8 mouse cellular contexts compared by ENCODE assay signal in genomic region chr2:104741896-104742740, GRCm38 (mm10). TPM values are rescaled to one million over a fixed set of nuclear protein-coding genes. Genes with fewer than 3 reads are reported as not detected.
DNase-seq lines count a peak whose midpoint lies in the region; ATAC-seq and TF ChIP-seq lines count a peak whose summit lies in the region.

No protein-coding gene starts in this region.

- H3K79me2 ChIP-seq in CH12.LX (replicated peaks; ENCODE audit: control insufficient read depth, extremely low read depth, insufficient read depth, poor library complexity, severe bottlenecking): no peaks in the 10 kb centered on the region

- DNase-seq in CH12.LX (ENCODE audit: extremely low read depth): no peak
- DNase-seq in liver, postnatal 0 days: no peak
- DNase-seq in stomach, postnatal 0 days (ENCODE audit: low spot score): no peak
- DNase-seq in right cerebral cortex, postnatal 25 days: no peak

- no peak for TF ChIP-seq RAD21 in CH12.LX (IDR thresholded peaks at IDR 0.05; ENCODE audit: low read depth, low read length)

- H3K27ac ChIP-seq in CH12.LX (ENCODE audit: insufficient read depth, low read depth): no peak overlapping the region
- H3K27ac ChIP-seq in forebrain, embryonic 16.5 days (ENCODE audit: low read length): no peak overlapping the region
- peak overlapping the region; percentile 84 for H3K27ac ChIP-seq in liver, postnatal 0 days (ENCODE audit: low read depth)
- H3K27ac ChIP-seq in stomach, postnatal 0 days (replicated peaks): peak overlapping the region; percentile 56; the same call in 1 of the 2 replicates

- dilution Hi-C loops in CH12.LX (cut with MboI; ENCODE audit: extremely low pct_ligation_motif_present, extremely low pct_unique_long_range_greater_than_20kb, low sequenced_read_pairs): no loop called here

- TF ChIP-seq CTCF in CH12.LX (conservative IDR thresholded peaks at IDR 0.05 in 1 of 2, IDR thresholded peaks at IDR 0.05 in 1 of 2; ENCODE audit: low read depth in 2 of 2, low read length in 2 of 2): no peak
- no peak for TF ChIP-seq CTCF in liver, postnatal 0 days (IDR thresholded peaks at IDR 0.05; ENCODE audit: low read depth)
- no peak for TF ChIP-seq CTCF in stomach, postnatal 0 days (IDR thresholded peaks at IDR 0.05; ENCODE audit: low read depth)

- in situ Hi-C loops in CH12.LX (cut with MboI; ENCODE audit: low pct_ligation_motif_present, low pct_unique_long_range_greater_than_20kb, low sequenced_read_pairs): loop anchor here (10.0 kb wide), 1 partner anchor 57 kb away; no protein-coding TSS in a partner anchor

- ATAC-seq in erythroblast, adult 5-6 weeks (replicated peaks; ENCODE audit: low FRiP score, poor library complexity, severe bottlenecking): no peak
- no peak for ATAC-seq in forebrain, embryonic 16.5 days
- ATAC-seq in liver, postnatal 0 days: peak; percentile 39
- ATAC-seq in stomach, postnatal 0 days (ENCODE audit: low FRiP score, low TSS enrichment): peak; percentile 24; the same call in 1 of the 2 replicates
- no peak; the same call in 1 of the 2 replicates for ATAC-seq in frontal cortex, adult (ENCODE audit: low TSS enrichment)

- H3K4me1 ChIP-seq in erythroblast, embryonic 14.5 days (ENCODE audit: control insufficient read depth): peaks cover 15% of the 10 kb centered on the region
- H3K4me1 ChIP-seq in CH12.LX (ENCODE audit: control insufficient read depth in 1 of 2, insufficient read depth in 2 of 2): peaks cover 3 to 11% of the 10 kb centered on the region in 2 experiments
- peaks cover 19% of the 10 kb centered on the region for H3K4me1 ChIP-seq in forebrain, embryonic 16.5 days (replicated peaks; ENCODE audit: control insufficient read depth, insufficient read depth, low read length)
- no peaks in the 10 kb centered on the region for H3K4me1 ChIP-seq in liver, postnatal 0 days (ENCODE audit: insufficient read depth)
- H3K4me1 ChIP-seq in stomach, postnatal 0 days (replicated peaks; ENCODE audit: control insufficient read depth, insufficient read depth): no peaks in the 10 kb centered on the region

- no peaks in the 10 kb centered on the region for H3K36me3 ChIP-seq in erythroblast, embryonic 14.5 days (ENCODE audit: control insufficient read depth)
- no peaks in the 10 kb centered on the region for H3K36me3 ChIP-seq in CH12.LX (replicated peaks in 1 of 2; ENCODE audit: control insufficient read depth in 1 of 2, insufficient read depth in 1 of 2, low read length in 1 of 2)
- H3K36me3 ChIP-seq in forebrain, embryonic 16.5 days (ENCODE audit: control insufficient read depth, insufficient read depth): no peaks in the 10 kb centered on the region
- no peaks in the 10 kb centered on the region for H3K36me3 ChIP-seq in liver, postnatal 0 days (replicated peaks; ENCODE audit: insufficient read depth, low read length)
- no peaks in the 10 kb centered on the region for H3K36me3 ChIP-seq in stomach, postnatal 0 days (ENCODE audit: control insufficient read depth, insufficient read depth, low read length)

- no peak for TF ChIP-seq EP300 in CH12.LX (IDR thresholded peaks at IDR 0.05; ENCODE audit: low read length)
- TF ChIP-seq EP300 in liver, postnatal 0 days (IDR thresholded peaks at IDR 0.05; ENCODE audit: low read depth): no peak
- TF ChIP-seq EP300 in stomach, postnatal 0 days (optimal IDR thresholded peaks at IDR 0.05): no peak

- WGBS in forebrain, embryonic 16.5 days: 3% methylated on average over 46 of the region's 46 CpGs
- WGBS in liver, postnatal 0 days (ENCODE audit: insufficient replicate concordance): 6% methylated on average over 45 of the region's 46 CpGs
- WGBS in stomach, postnatal 0 days: 3% methylated on average over 46 of the region's 46 CpGs

- peak overlapping the region; percentile 69 for H3K4me3 ChIP-seq in erythroblast, embryonic 14.5 days (replicated peaks)
- peak overlapping the region; percentile 35 to 85 (median 38) for H3K4me3 ChIP-seq in CH12.LX (replicated peaks in 1 of 3; ENCODE audit: low read depth in 2 of 3, low read length in 2 of 3, poor library complexity in 1 of 3)
- peak overlapping the region; percentile 79 for H3K4me3 ChIP-seq in forebrain, embryonic 16.5 days (replicated peaks; ENCODE audit: low read length)
- H3K4me3 ChIP-seq in liver, postnatal 0 days (ENCODE audit: low read depth, low read length): peak overlapping the region; percentile 71
- H3K4me3 ChIP-seq in stomach, postnatal 0 days (ENCODE audit: low read depth, low read length): peak overlapping the region; percentile 79

- peaks cover 45% of the 10 kb centered on the region for H3K27me3 ChIP-seq in erythroblast, embryonic 14.5 days (ENCODE audit: control insufficient read depth)
- no peaks in the 10 kb centered on the region for H3K27me3 ChIP-seq in CH12.LX (replicated peaks)
- H3K27me3 ChIP-seq in forebrain, embryonic 16.5 days (replicated peaks; ENCODE audit: control insufficient read depth, insufficient read depth, low read length): peaks cover 2% of the 10 kb centered on the region
- H3K27me3 ChIP-seq in liver, postnatal 0 days (ENCODE audit: insufficient read depth, low read length): peaks cover 6% of the 10 kb centered on the region; the same call in 1 of the 2 replicates
- no peaks in the 10 kb centered on the region for H3K27me3 ChIP-seq in stomach, postnatal 0 days (ENCODE audit: control insufficient read depth, insufficient read depth, low read length)

- H3K4me2 ChIP-seq in CH12.LX (ENCODE audit: insufficient read depth, low read depth, poor library complexity, severe bottlenecking): peak overlapping the region; percentile 69
- H3K4me2 ChIP-seq in forebrain, embryonic 16.5 days (ENCODE audit: low read length): peak overlapping the region; percentile 98
- peak overlapping the region; percentile 77 for H3K4me2 ChIP-seq in liver, postnatal 0 days (ENCODE audit: low read depth, low read length)
- H3K4me2 ChIP-seq in stomach, postnatal 0 days (replicated peaks; ENCODE audit: low read depth): peak overlapping the region; percentile 95

- H3K9me3 ChIP-seq in erythroblast, embryonic 14.5 days (ENCODE audit: control insufficient read depth, low read length): no peaks in the 10 kb centered on the region
- H3K9me3 ChIP-seq in CH12.LX (replicated peaks; ENCODE audit: low read length): no peaks in the 10 kb centered on the region
- no peaks in the 10 kb centered on the region for H3K9me3 ChIP-seq in forebrain, embryonic 16.5 days (ENCODE audit: control insufficient read depth, low read length)
- H3K9me3 ChIP-seq in liver, postnatal 0 days (ENCODE audit: low read length): no peaks in the 10 kb centered on the region
- no peaks in the 10 kb centered on the region for H3K9me3 ChIP-seq in stomach, postnatal 0 days (ENCODE audit: control insufficient read depth, low read length)

- no peak for TF ChIP-seq POLR2A in CH12.LX (IDR thresholded peaks at IDR 0.05; ENCODE audit: low read depth, low read length)

- peak overlapping the region; percentile 59 for H3K9ac ChIP-seq in CH12.LX (ENCODE audit: insufficient read depth, low read depth)
- peak overlapping the region; percentile 72 for H3K9ac ChIP-seq in forebrain, embryonic 16.5 days (replicated peaks; ENCODE audit: low read depth, low read length)
- peak overlapping the region; percentile 82 for H3K9ac ChIP-seq in liver, postnatal 0 days (replicated peaks)
- peak overlapping the region; percentile 76 for H3K9ac ChIP-seq in stomach, postnatal 0 days (ENCODE audit: low read length)

TF ChIP-seq in CH12.LX, 34 proteins besides CTCF, POLR2A, EP300 and RAD21:
- TF ChIP-seq USF2 (conservative IDR thresholded peaks at IDR 0.05; ENCODE audit: low read depth, low read length) (no peak), MAFK (IDR thresholded peaks at IDR 0.05; ENCODE audit: insufficient replicate concordance, low read length) (no peak), USF1 (IDR thresholded peaks at IDR 0.05; ENCODE audit: low read depth, low read length) (no peak)
TF ChIP-seq in CH12.LX: peak in this region for 0.

RNA-seq across cellular contexts. Expression of gene Depdc7, which starts 0.6 kb away (rescaled TPM):
- polyA plus RNA-seq in erythroblast, embryonic 14.5 days (2012): 0.10 TPM in 1 of 2 replicates, not detected in the other
- total RNA-seq in erythroblast, adult 5-6 weeks (2015; ENCODE audit: low replicate concordance): 1.9 TPM in 1 of 2 replicates, not detected in the other
- 0.17 TPM in 1 of 2 replicates, not detected in the other for total RNA-seq in erythroblast, adult 5-6 weeks (2017; ENCODE audit: low replicate concordance)
- total RNA-seq in CH12.LX (2012; rRNA removed) (4.3 and 5.0 TPM in 2 replicates), CH12.LX (2014; rRNA removed) (0.32 and 1.00 TPM in 2 replicates)
- polyA plus RNA-seq in CH12.LX (2012; ENCODE audit: insufficient read length, low read depth): 0.63 and 0.81 TPM in 2 replicates
- polyA plus RNA-seq in forebrain, embryonic 16.5 days (2015; fragmentation: Nextera tagmentation; extraction: Ambion mirVana): 1.9 and 2.4 TPM in 2 replicates
- 20.6 and 21.6 TPM in 2 replicates for polyA plus RNA-seq in liver, postnatal 0 days (2015; fragmentation: Nextera tagmentation; extraction: Ambion mirVana)
- 7.3 and 7.4 TPM in 2 replicates for polyA plus RNA-seq in stomach, postnatal 0 days (2015; fragmentation: Nextera tagmentation; extraction: Ambion mirVana)

RNA-seq across cellular contexts. Expression of gene Pin1rt1, which starts 25.9 kb away (rescaled TPM):
- not detected in 2 replicates for polyA plus RNA-seq in erythroblast, embryonic 14.5 days (2012)
- not detected in 2 replicates for total RNA-seq in erythroblast, adult 5-6 weeks (2015; ENCODE audit: low replicate concordance)
- total RNA-seq in erythroblast, adult 5-6 weeks (2017; ENCODE audit: low replicate concordance): not detected in 2 replicates
- total RNA-seq in CH12.LX (2012; rRNA removed) (not detected in 2 replicates), CH12.LX (2014; rRNA removed) (not detected in 2 replicates)
- polyA plus RNA-seq in CH12.LX (2012; ENCODE audit: insufficient read length, low read depth): not detected in 2 replicates
- polyA plus RNA-seq in forebrain, embryonic 16.5 days (2015; fragmentation: Nextera tagmentation; extraction: Ambion mirVana): 0.18 TPM in 1 of 2 replicates, not detected in the other
- polyA plus RNA-seq in liver, postnatal 0 days (2015; fragmentation: Nextera tagmentation; extraction: Ambion mirVana): not detected in 2 replicates
- 0.08 TPM in 1 of 2 replicates, not detected in the other for polyA plus RNA-seq in stomach, postnatal 0 days (2015; fragmentation: Nextera tagmentation; extraction: Ambion mirVana)

RNA-seq across cellular contexts. Expression of gene Tcp11l1, which starts 30.1 kb away (rescaled TPM):
- 0.07 TPM in 1 of 2 replicates, not detected in the other for polyA plus RNA-seq in erythroblast, embryonic 14.5 days (2012)
- 2.7 TPM in 1 of 2 replicates, not detected in the other for total RNA-seq in erythroblast, adult 5-6 weeks (2015; ENCODE audit: low replicate concordance)
- total RNA-seq in erythroblast, adult 5-6 weeks (2017; ENCODE audit: low replicate concordance): 1.8 and 3.2 TPM in 2 replicates
- total RNA-seq in CH12.LX (2012; rRNA removed) (10.1 and 11.7 TPM in 2 replicates), CH12.LX (2014; rRNA removed) (1.1 and 2.9 TPM in 2 replicates)
- 3.6 and 3.8 TPM in 2 replicates for polyA plus RNA-seq in CH12.LX (2012; ENCODE audit: insufficient read length, low read depth)
- polyA plus RNA-seq in forebrain, embryonic 16.5 days (2015; fragmentation: Nextera tagmentation; extraction: Ambion mirVana): 51.0 and 54.0 TPM in 2 replicates
- 10.5 and 12.1 TPM in 2 replicates for polyA plus RNA-seq in liver, postnatal 0 days (2015; fragmentation: Nextera tagmentation; extraction: Ambion mirVana)
- 22.0 and 23.9 TPM in 2 replicates for polyA plus RNA-seq in stomach, postnatal 0 days (2015; fragmentation: Nextera tagmentation; extraction: Ambion mirVana)

Comparison
In these comparisons a context has a peak if more than half of its experiments do, and no peak if none do; other contexts are left out.
1. ATAC-seq: peak in liver, postnatal 0 days (single experiment) and stomach, postnatal 0 days (single experiment); none in erythroblast, adult 5-6 weeks (single experiment), forebrain, embryonic 16.5 days (single experiment) and frontal cortex, adult (single experiment).
2. H3K27ac ChIP-seq: peak in liver, postnatal 0 days (single experiment) and stomach, postnatal 0 days (single experiment); none in CH12.LX (single experiment) and forebrain, embryonic 16.5 days (single experiment).
3. Peak in every context shown above with its lines, with median percentiles within 50 percentile points of each other: H3K4me3 ChIP-seq, H3K4me2 ChIP-seq and H3K9ac ChIP-seq.